ENCODE assay signal across 22 mouse cellular contexts in the genomic region with DNA sequence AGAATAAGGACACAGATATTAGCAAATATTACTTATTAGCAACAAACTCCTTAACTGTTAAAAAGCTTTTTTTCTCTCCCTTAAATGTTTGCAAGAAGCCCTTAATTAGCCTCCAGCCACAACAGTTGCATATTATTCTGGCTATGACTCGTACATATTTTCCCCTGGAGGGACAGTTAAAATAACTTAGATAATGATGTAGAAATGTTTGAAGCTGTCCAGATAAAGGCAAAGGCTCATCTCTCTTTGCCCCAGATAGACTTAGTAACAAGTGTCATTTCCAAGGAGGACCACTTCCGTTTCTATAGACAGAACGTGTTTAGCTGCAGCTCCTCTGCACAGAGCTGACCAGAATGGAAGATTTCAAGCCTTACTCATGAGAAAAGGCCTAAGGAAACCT. TPM values are rescaled to one million over a fixed set of nuclear protein-coding genes. Genes with fewer than 3 reads are reported as not detected.
DNase-seq lines count a peak whose midpoint lies in the region; ATAC-seq and TF ChIP-seq lines count a peak whose summit lies in the region.
"Had no signal": no experiment of that assay in that cellular context is flagged by ENCODE, and none has a peak within 500 bp of the region (broad histone marks: within the 10 kb centered on the region; RNA-seq: fewer than 3 reads in every experiment).

No protein-coding gene starts in this region.

- in situ Hi-C loops in CH12.LX (cut with MboI; ENCODE audit: low pct_ligation_motif_present, low pct_unique_long_range_greater_than_20kb, low sequenced_read_pairs) = no loop called here

- DNase-seq in 3T3-L1 (ENCODE audit: low read depth, low spot score) = peak; percentile 25
- no peak for DNase-seq in CH12.LX (ENCODE audit: extremely low read depth)
- DNase-seq in Muller cell, postnatal 12 days (ENCODE audit: inconsistent ontology term) = peak; percentile 70
- DNase-seq in midbrain, embryonic 14.5 days = no peak
- no peak for DNase-seq in gastrocnemius, postnatal 4 days (ENCODE audit: low spot score in 2 of 2)
- DNase-seq: adrenal gland, adult 8-10 months; adrenal gland, postnatal 14 days; adrenal gland, postnatal 36 days; B cell, adult 2 months; cerebellum, adult 11-12 months; cerebellum, adult 2 months; cerebellum, adult 9-10 months; cerebellum, postnatal 10 days; cerebellum, postnatal 25 days; forebrain, postnatal 0 days had no signal

- H3K79me2 ChIP-seq in CH12.LX (replicated peaks; ENCODE audit: control insufficient read depth, extremely low read depth, insufficient read depth, poor library complexity, severe bottlenecking) = no peaks in the 10 kb centered on the region

- peaks cover 3 to 5% of the 10 kb centered on the region in 2 experiments; a peak in 3 of 4 replicates for H3K4me1 ChIP-seq in CH12.LX (ENCODE audit: control insufficient read depth in 1 of 2, insufficient read depth in 2 of 2)
- H3K4me1 ChIP-seq in midbrain, embryonic 14.5 days (ENCODE audit: control insufficient read depth, insufficient read depth, low read length) = no peaks in the 10 kb centered on the region
- H3K4me1 ChIP-seq: embryonic facial prominence, embryonic 12.5 days; forebrain, embryonic 13.5 days had no signal

- no peak for TF ChIP-seq CTCF in CH12.LX (conservative IDR thresholded peaks at IDR 0.05 in 1 of 2, IDR thresholded peaks at IDR 0.05 in 1 of 2; ENCODE audit: low read depth in 2 of 2, low read length in 2 of 2)

- no peak for ATAC-seq in midbrain, embryonic 14.5 days (ENCODE audit: low FRiP score, low TSS enrichment)
- no peak for ATAC-seq in inflammation-experienced regulatory T-cells, adult 6 months
- ATAC-seq: activated CD4-positive, CD25-positive, alpha-beta regulatory T cell, adult 4 months; CD4-positive, CD25-positive, alpha-beta regulatory T cell, adult 4 months; forebrain, embryonic 13.5 days; forebrain, embryonic 15.5 days; forebrain, postnatal 0 days had no signal

- H3K27me3 ChIP-seq in CH12.LX (replicated peaks) = no peaks in the 10 kb centered on the region
- H3K27me3 ChIP-seq in midbrain, embryonic 14.5 days (ENCODE audit: control insufficient read depth, insufficient read depth, low read length) = no peaks in the 10 kb centered on the region
- H3K27me3 ChIP-seq: embryonic facial prominence, embryonic 12.5 days; forebrain, embryonic 13.5 days; forebrain, embryonic 15.5 days had no signal

- H3K36me3 ChIP-seq in CH12.LX (replicated peaks in 1 of 2; ENCODE audit: control insufficient read depth in 1 of 2, insufficient read depth in 1 of 2, low read length in 1 of 2) = no peaks in the 10 kb centered on the region
- no peaks in the 10 kb centered on the region for H3K36me3 ChIP-seq in midbrain, embryonic 14.5 days (ENCODE audit: control insufficient read depth, insufficient read depth, low read length)
- H3K36me3 ChIP-seq: embryonic facial prominence, embryonic 10.5 days; embryonic facial prominence, embryonic 12.5 days; forebrain, embryonic 15.5 days had no signal

- dilution Hi-C loops in CH12.LX (cut with MboI; ENCODE audit: extremely low pct_ligation_motif_present, extremely low pct_unique_long_range_greater_than_20kb, low sequenced_read_pairs) = no loop called here

- TF ChIP-seq EP300 in CH12.LX (IDR thresholded peaks at IDR 0.05; ENCODE audit: low read length) = no peak

- no peak overlapping the region for H3K9ac ChIP-seq in CH12.LX (ENCODE audit: insufficient read depth, low read depth)
- H3K9ac ChIP-seq in midbrain, embryonic 14.5 days (replicated peaks; ENCODE audit: low read length) = no peak overlapping the region
- H3K9ac ChIP-seq: embryonic facial prominence, embryonic 12.5 days; forebrain, embryonic 13.5 days; forebrain, embryonic 15.5 days; forebrain, postnatal 0 days had no signal

- no peaks in the 10 kb centered on the region for H3K9me3 ChIP-seq in CH12.LX (replicated peaks; ENCODE audit: low read length)
- no peaks in the 10 kb centered on the region for H3K9me3 ChIP-seq in midbrain, embryonic 14.5 days (ENCODE audit: control insufficient read depth, low read length)
- H3K9me3 ChIP-seq: embryonic facial prominence, embryonic 10.5 days; embryonic facial prominence, embryonic 12.5 days; forebrain, embryonic 13.5 days; forebrain, embryonic 15.5 days had no signal

- TF ChIP-seq POLR2A in CH12.LX (IDR thresholded peaks at IDR 0.05; ENCODE audit: low read depth, low read length) = no peak

- 84% methylated on average over 3 of the region's 3 CpGs for WGBS in midbrain, embryonic 14.5 days

- no peak overlapping the region for H3K4me2 ChIP-seq in CH12.LX (ENCODE audit: insufficient read depth, low read depth, poor library complexity, severe bottlenecking)
- no peak overlapping the region for H3K4me2 ChIP-seq in midbrain, embryonic 14.5 days (ENCODE audit: low read length)
- H3K4me2 ChIP-seq: embryonic facial prominence, embryonic 12.5 days; forebrain, embryonic 13.5 days; forebrain, embryonic 15.5 days had no signal

- no peak overlapping the region for H3K27ac ChIP-seq in CH12.LX (ENCODE audit: insufficient read depth, low read depth)
- H3K27ac ChIP-seq in midbrain, embryonic 14.5 days (replicated peaks; ENCODE audit: low read depth, low read length) = no peak overlapping the region
- H3K27ac ChIP-seq: embryonic facial prominence, embryonic 10.5 days; embryonic facial prominence, embryonic 12.5 days; forebrain, embryonic 13.5 days; forebrain, embryonic 15.5 days had no signal

- no peak overlapping the region for H3K4me3 ChIP-seq in CH12.LX (replicated peaks in 1 of 3; ENCODE audit: low read depth in 2 of 3, low read length in 2 of 3, poor library complexity in 1 of 3)
- no peak overlapping the region for H3K4me3 ChIP-seq in midbrain, embryonic 14.5 days (replicated peaks; ENCODE audit: low read depth, low read length)
- H3K4me3 ChIP-seq: embryonic facial prominence, embryonic 10.5 days; embryonic facial prominence, embryonic 12.5 days; forebrain, embryonic 13.5 days; forebrain, embryonic 15.5 days had no signal

- TF ChIP-seq RAD21 in CH12.LX (IDR thresholded peaks at IDR 0.05; ENCODE audit: low read depth, low read length) = no peak

TF ChIP-seq in CH12.LX, 34 proteins besides CTCF, POLR2A, EP300 and RAD21:
- no peak for TF ChIP-seq USF1 (IDR thresholded peaks at IDR 0.05; ENCODE audit: low read depth, low read length)
- no peak for TF ChIP-seq ZC3H11A (IDR thresholded peaks at IDR 0.05; ENCODE audit: low read depth, low read length)
- no peak for TF ChIP-seq SIN3A (IDR thresholded peaks at IDR 0.05; ENCODE audit: low read length)
- TF ChIP-seq JUN (IDR thresholded peaks at IDR 0.05; ENCODE audit: insufficient read depth, low read depth, low read length) = no peak
- TF ChIP-seq IRF4 (IDR thresholded peaks at IDR 0.05; ENCODE audit: low read depth, low read length) = 0 out of 2 replicates have a peak, but pooled peaks have one; percentile 14
- no peak for TF ChIP-seq ZKSCAN1 (IDR thresholded peaks at IDR 0.05; ENCODE audit: borderline replicate concordance, low read depth, low read length)
- no peak for TF ChIP-seq POLR2AphosphoS2 (IDR thresholded peaks at IDR 0.05; ENCODE audit: low read depth, low read length)

RNA-seq across cellular contexts. Expression of a gene that starts 14.0 kb away (rescaled TPM):
- total RNA-seq in CH12.LX (2012; rRNA removed) (3.2 and 3.3 TPM in 2 replicates), CH12.LX (2014; rRNA removed) (4.2 and 4.3 TPM in 2 replicates)
- 3.0 and 3.3 TPM in 2 replicates for polyA plus RNA-seq in CH12.LX (2012; ENCODE audit: insufficient read length, low read depth)
- polyA plus RNA-seq in midbrain, embryonic 14.5 days (2014; fragmentation: Nextera tagmentation; extraction: Ambion mirVana) = 14.2 and 15.9 TPM in 2 replicates
- total RNA-seq in gastrocnemius, postnatal 4 days (2021) = 10 to 100 TPM; 38.5 to 40.9 TPM
- 10 to 100 TPM; 38.9 to 47.6 (median 41.2) TPM for polyA plus RNA-seq in inflammation-experienced regulatory T-cells, adult 6 months (2017; shearing (Covaris generic))

Comparison
In these comparisons a context has a peak if more than half of its experiments do, and no peak if none do; other contexts are left out.
1. DNase-seq: peak in 3T3-L1 (single experiment) and Muller cell, postnatal 12 days (single experiment); none in CH12.LX (single experiment), midbrain, embryonic 14.5 days (single experiment) and gastrocnemius, postnatal 4 days (0 of 2).